Mouse (Mus musculus) erythroblast, embryonic 14.5 days (primary cell): ENCODE measurements around the gene Mpped2. TPM values are rescaled to one million over a fixed set of nuclear protein-coding genes. Genes with fewer than 3 reads are reported as not detected.

Experiments used
- H3K27me3 ChIP-seq: 2 replicates; pipeline ENCODE4 v1.6.1; 2012; ENCODE audit warnings: inconsistent platforms; ENCODE audit not compliant: control insufficient read depth
- H3K36me3 ChIP-seq: 2 replicates; pipeline ENCODE4 v1.6.1; 2012; ENCODE audit warnings: mild to moderate bottlenecking, inconsistent platforms; ENCODE audit not compliant: control insufficient read depth
- H3K4me1 ChIP-seq: 2 replicates; pipeline ENCODE4 v1.6.1; 2012; ENCODE audit warnings: inconsistent platforms; ENCODE audit not compliant: control insufficient read depth
- H3K4me3 ChIP-seq: replicated peaks from 2 replicates; pipeline ENCODE3; 2012; ENCODE audit warnings: moderate library complexity, mild to moderate bottlenecking, inconsistent platforms
- H3K9me3 ChIP-seq: 2 replicates; pipeline ENCODE4 v1.6.1; 2012; ENCODE audit warnings: low read length, inconsistent platforms, mixed read lengths; ENCODE audit not compliant: control insufficient read depth
- GATA1 ChIP-seq: IDR thresholded peaks from 2 replicates; pipeline ENCODE4 v1.6.1; 2012; ENCODE audit warnings: low read length, inconsistent platforms, mixed read lengths
- TAL1 ChIP-seq: IDR thresholded peaks from 3 replicates; pipeline ENCODE4 v1.6.1; 2012; ENCODE audit warnings: low read length, inconsistent platforms, mixed read lengths
- polyA plus RNA-seq: library from polyadenylated mRNA; stranded (reverse); fragments of >175 nt; gene quantifications from 2 replicates; pipeline ENCODE4 v1.2.3, GENCODE M21; 2012

Gene Mpped2
- polyA plus RNA-seq, 1 experiment = not detected

DNA sequence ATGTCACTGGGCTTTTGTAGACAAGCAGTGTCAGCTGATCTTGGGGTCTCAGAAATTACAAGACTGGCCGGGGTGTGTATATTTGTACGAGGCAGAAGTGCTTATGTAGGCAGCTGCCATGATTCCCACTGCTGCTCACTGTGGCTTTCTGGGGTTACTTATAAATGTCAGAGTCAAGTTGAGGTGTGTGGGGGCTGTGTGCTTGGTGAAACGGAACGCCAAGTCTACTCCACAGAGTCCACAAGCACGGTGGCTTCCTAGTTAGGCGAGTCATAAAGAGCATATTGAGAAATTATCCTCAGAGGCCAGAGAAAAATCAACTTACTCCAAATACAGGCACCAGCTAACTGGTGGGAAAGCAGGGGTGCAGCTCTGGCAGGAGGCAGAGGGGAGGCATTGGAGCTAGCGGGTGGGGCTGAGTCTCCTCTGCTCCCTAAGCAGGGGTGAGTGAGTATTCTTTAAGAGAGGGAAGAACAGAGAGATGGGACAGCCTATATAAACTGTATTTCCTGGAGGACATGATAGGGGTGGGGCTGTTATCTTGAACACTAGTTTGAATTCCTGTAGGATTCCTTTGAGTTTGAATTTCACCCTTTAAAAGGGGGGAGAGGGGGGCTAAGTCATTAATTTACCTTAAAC, 172.2 kb downstream of the Mpped2 start:
- H3K36me3 ChIP-seq = no peaks in the 10 kb centered on the region
- no peaks in the 10 kb centered on the region for H3K9me3 ChIP-seq
- H3K4me3 ChIP-seq = no peak overlapping the region
- no peaks in the 10 kb centered on the region for H3K4me1 ChIP-seq
- H3K27me3 ChIP-seq = no peaks in the 10 kb centered on the region
- TF ChIP-seq TAL1 (no peak), GATA1 (no peak)

DNA sequence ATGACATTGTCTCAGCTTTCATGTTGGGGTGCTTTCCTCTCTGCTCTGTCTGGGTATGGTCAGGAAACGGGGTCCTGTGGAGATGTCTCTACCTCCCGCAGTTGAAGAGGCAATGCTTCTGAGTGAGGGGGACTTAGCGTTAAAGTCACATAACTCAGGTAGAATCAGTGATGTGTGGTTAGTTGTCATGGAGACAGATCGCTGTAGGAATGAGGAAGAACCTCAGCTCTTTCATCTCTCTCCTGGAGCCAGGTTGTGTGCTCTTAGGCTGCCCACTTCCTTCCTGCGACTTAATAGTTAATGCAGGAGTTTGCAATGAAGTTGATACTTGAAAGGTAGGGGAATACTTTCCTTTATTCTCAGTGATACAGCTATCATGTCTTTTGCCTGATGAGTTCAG, 173.2 kb downstream of the Mpped2 start:
- Histone ChIP-seq H3K9me3 (no peaks in the 10 kb centered on the region), H3K36me3 (no peaks in the 10 kb centered on the region), H3K27me3 (no peaks in the 10 kb centered on the region), H3K4me3 (no peak overlapping the region), H3K4me1 (no peaks in the 10 kb centered on the region)
- TF ChIP-seq GATA1 = no peak
- no peak for TF ChIP-seq TAL1

DNA sequence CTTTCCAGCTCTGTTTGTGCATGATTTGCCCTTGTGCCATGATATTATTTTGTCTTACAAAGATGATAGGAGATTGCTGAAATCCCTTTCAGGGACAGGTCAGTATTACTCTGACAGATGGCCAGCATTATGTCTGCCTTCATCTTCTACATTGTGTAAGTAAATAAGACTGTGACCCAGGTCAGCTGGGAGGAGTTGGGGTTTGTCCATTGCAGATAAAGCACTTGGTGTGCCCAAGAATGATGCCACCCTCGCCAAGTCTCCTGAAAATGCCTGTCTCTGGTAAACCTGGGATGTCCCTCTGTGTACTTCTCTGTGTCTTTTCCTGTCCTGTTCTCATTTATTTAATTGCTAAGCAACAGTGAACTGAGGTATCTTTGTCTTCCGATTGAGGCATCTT, 177.8 kb downstream of the Mpped2 start:
- Histone ChIP-seq H3K36me3 (no peaks in the 10 kb centered on the region), H3K4me1 (no peaks in the 10 kb centered on the region), H3K9me3 (no peaks in the 10 kb centered on the region; the same call in 1 of the 2 replicates), H3K4me3 (no peak overlapping the region), H3K27me3 (no peaks in the 10 kb centered on the region)
- TF ChIP-seq TAL1 (no peak), GATA1 (no peak)

DNA sequence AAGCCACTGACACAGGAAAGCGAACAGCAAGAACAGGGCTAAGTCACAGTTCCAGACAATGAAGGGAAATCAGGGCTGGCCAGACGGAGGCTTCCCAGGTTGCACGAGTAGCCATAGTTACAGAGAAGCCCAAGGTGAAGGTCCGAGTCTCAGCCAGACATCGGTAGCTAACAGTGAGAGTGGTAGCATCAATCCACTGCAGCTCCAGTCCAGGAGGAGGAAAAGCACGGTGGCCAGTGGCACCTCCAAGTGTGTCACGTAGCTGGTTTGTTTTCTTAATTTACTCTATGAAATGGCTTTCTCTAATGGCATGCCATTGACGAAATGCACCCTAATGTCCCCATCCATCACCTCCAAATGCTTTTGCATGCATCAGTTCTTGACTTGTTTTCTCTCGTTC, 180.1 kb downstream of the Mpped2 start:
- H3K36me3 ChIP-seq = no peaks in the 10 kb centered on the region
- TF ChIP-seq TAL1 = no peak
- TF ChIP-seq GATA1 = no peak
- H3K4me1 ChIP-seq = no peaks in the 10 kb centered on the region
- no peaks in the 10 kb centered on the region for H3K27me3 ChIP-seq
- no peaks in the 10 kb centered on the region; the same call in 1 of the 2 replicates for H3K9me3 ChIP-seq
- H3K4me3 ChIP-seq = no peak overlapping the region

DNA sequence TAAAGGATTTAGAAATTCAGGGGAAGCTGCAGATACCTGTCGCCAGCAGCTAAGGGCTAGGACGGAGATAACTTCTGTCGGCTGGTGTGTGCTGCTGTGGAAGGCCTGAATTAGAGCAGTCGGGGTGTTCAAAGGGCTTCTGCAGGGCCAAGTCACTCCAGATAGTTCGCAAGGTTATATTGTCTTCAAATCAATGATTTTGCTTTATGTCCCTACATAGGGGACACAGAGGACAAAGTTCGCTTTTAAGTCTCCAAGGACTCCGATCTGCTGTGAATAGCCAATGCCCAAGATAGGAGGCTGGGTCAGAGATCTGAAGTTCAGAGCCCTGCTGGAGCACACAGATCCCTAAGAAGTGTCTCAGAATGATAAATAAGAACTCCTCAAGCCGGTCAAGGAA, 190.3 kb downstream of the Mpped2 start:
- Histone ChIP-seq H3K4me1 (no peaks in the 10 kb centered on the region), H3K4me3 (no peak overlapping the region), H3K27me3 (no peaks in the 10 kb centered on the region), H3K9me3 (no peaks in the 10 kb centered on the region), H3K36me3 (no peaks in the 10 kb centered on the region)
- no peak for TF ChIP-seq TAL1
- no peak for TF ChIP-seq GATA1

DNA sequence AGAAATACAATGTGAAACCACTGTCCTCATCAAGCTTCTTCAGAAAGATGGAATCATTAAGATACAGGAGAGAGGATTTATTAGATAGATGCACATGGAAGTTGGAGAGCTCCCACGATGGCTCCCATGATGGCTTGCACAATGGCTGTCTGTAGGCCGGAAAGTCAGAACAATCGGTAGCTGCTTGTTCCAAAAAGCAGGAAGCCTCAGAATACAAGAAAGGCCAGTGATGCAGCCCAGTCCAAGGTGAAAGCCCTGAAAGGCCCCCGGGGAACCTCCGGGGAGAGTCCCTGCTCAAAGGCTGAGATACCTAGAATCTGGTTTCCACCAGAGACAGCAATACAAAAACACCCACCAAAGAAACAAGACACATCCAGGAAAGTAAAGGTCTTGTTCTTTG, 195.1 kb downstream of the Mpped2 start:
- no peaks in the 10 kb centered on the region for H3K9me3 ChIP-seq
- H3K4me3 ChIP-seq = no peak overlapping the region
- H3K36me3 ChIP-seq = no peaks in the 10 kb centered on the region
- TF ChIP-seq TAL1 (no peak), GATA1 (no peak)
- no peaks in the 10 kb centered on the region for H3K4me1 ChIP-seq
- no peaks in the 10 kb centered on the region for H3K27me3 ChIP-seq

DNA sequence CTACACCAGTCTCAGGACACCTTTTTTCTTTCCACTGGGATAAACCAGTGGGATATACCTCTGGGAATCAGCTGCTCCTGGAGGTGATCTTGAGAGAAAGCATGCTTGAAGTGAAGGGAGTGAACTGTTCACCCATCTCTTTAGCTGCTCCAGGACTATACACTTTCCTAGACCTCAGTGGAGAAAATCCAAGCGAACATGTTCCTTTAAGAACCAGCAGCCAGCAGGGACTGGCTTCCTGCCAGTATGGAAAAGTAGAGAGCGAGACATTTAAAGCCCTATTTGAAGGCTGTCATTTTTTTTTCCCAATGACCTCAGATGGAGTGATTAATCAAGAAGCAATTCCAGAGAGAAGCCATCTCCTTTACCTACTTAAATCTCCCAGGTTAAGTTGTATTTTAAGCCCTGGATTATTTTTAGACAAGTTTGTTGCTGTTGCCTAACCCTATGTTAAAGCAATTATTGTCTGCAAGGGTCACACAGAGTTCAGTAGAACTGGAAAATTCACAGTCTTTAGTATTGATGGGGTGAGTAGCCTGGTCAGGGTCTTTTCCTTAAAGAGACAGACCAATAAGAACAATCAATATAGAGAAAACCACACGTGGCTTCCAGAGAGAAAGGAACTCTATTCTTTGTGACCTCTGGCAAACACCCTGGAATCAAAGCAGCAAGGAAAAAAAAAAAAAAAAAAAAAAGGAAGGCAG, 196.4 kb downstream of the Mpped2 start:
- Histone ChIP-seq H3K4me3 (no peak overlapping the region), H3K36me3 (no peaks in the 10 kb centered on the region), H3K27me3 (no peaks in the 10 kb centered on the region), H3K4me1 (no peaks in the 10 kb centered on the region), H3K9me3 (no peaks in the 10 kb centered on the region)
- no peak for TF ChIP-seq TAL1
- TF ChIP-seq GATA1 = no peak

DNA sequence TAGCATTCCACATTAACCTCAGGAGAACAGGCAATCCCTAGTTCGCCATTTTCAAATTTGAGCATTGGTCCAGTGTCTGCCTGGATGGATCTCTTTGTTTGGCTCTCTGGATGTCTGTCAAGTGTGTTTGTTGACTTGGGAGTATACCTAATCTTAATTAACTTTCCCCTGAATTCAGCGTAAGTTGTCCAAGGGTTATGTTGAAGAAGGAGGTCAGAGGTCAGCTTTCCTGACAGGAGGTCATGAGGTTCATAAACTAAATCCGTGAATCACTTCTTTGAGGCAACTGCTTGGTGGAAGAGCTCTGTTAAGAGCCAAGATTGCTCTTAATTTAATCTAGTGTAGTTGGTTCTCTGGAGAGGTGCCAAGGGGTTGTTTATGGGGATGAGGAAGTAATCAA, 200.3 kb downstream of the Mpped2 start:
- no peak for TF ChIP-seq GATA1
- TF ChIP-seq TAL1 = no peak
- Histone ChIP-seq H3K9me3 (no peaks in the 10 kb centered on the region), H3K27me3 (no peaks in the 10 kb centered on the region), H3K36me3 (no peaks in the 10 kb centered on the region), H3K4me1 (no peaks in the 10 kb centered on the region), H3K4me3 (no peak overlapping the region)

DNA sequence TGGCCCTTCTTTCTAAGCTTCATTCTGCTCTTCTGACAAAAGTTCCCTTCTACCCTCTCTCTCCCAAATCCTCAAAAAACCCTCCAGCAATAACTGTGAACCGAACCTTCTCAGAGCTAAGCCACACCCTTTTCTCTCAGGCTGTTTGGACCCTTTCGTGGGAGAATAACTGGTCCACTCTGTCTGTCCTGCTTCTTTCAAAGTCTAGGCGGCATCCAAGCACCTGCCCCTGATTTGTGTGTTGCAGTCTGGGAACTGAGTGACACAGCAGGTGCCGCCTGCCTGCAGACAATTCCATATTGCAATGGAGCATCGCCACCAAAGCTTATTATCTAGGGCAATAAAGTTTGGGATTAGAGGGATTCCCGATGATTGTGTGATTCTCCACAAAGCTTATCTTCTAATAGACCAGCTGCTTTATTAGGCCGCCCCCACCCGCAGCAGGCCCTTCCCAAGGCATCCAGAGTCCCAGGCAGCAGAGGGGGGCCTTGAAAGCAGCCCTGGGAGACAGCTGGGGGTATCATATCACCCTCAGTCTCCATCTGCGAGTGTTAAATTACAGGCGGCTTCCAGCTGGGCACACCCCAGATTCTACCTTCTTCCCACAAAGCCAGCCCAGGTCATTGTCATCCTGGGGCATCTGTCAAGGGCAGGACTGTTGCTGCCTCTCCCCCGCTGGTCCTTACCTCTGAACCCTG, 202.4 kb downstream of the Mpped2 start:
- H3K4me1 ChIP-seq = no peaks in the 10 kb centered on the region
- no peaks in the 10 kb centered on the region for H3K9me3 ChIP-seq
- H3K36me3 ChIP-seq = no peaks in the 10 kb centered on the region
- no peak overlapping the region for H3K4me3 ChIP-seq
- no peak for TF ChIP-seq TAL1
- TF ChIP-seq GATA1 = no peak
- no peaks in the 10 kb centered on the region for H3K27me3 ChIP-seq
